Mouse (Mus musculus) liver, postnatal 0 days (tissue): Measurements from ENCODE around the gene Pde6b. TPM values are rescaled to one million over a fixed set of nuclear protein-coding genes. Genes with fewer than 3 reads are reported as not detected.

Experiments
- ATAC-seq: fragments of 200-750 bp; cut with Nextera tagmentation; 2 replicates; pipeline ENCODE4 v1.8.0; 2017; ENCODE audit warnings: mild to moderate bottlenecking, moderate library complexity
- DNase-seq: peaks from one replicate; pipeline ENCODE4 v3.0.0-alpha.2; 2016
- H3K27ac ChIP-seq: fragments of 300-500 bp; sonication (generic); 2 replicates; pipeline ENCODE4 v1.5.1; 2014; ENCODE audit warnings: antibody characterized with exemption, moderate library complexity, mild to moderate bottlenecking, low read depth
- H3K27me3 ChIP-seq: fragments of 300-500 bp; sonication (generic); 2 replicates; pipeline ENCODE4 v1.6.1; 2014; ENCODE audit warnings: low read length, control low read depth, mixed read lengths; ENCODE audit not compliant: insufficient read depth
- H3K36me3 ChIP-seq: fragments of 300-500 bp; sonication (generic); replicated peaks from 2 replicates; pipeline ENCODE4 v1.6.1; 2014; ENCODE audit warnings: mild to moderate bottlenecking, control low read depth, low read length, moderate library complexity, mixed read lengths; ENCODE audit not compliant: insufficient read depth
- H3K4me1 ChIP-seq: fragments of 300-500 bp; sonication (generic); 2 replicates; pipeline ENCODE4 v1.6.1; 2014; ENCODE audit warnings: antibody characterized with exemption, mild to moderate bottlenecking, control low read depth; ENCODE audit not compliant: insufficient read depth
- H3K4me2 ChIP-seq: fragments of 300-500 bp; sonication (generic); 2 replicates; pipeline ENCODE4 v1.6.1; 2014; ENCODE audit warnings: low read depth, mild to moderate bottlenecking, low read length, moderate library complexity, mixed read lengths
- H3K4me3 ChIP-seq: fragments of 300-500 bp; sonication (generic); 2 replicates; pipeline ENCODE4 v1.5.1; 2014; ENCODE audit warnings: low read depth, low read length
- H3K9ac ChIP-seq: fragments of 300-500 bp; sonication (generic); replicated peaks from 2 replicates; pipeline ENCODE4 v1.6.1; 2014; ENCODE audit warnings: mild to moderate bottlenecking, moderate library complexity
- H3K9me3 ChIP-seq: fragments of 300-500 bp; sonication (generic); 2 replicates; pipeline ENCODE4 v1.6.1; 2016; ENCODE audit warnings: mild to moderate bottlenecking, control low read depth, low read length, mixed read lengths
- CTCF ChIP-seq: sonication (generic); IDR thresholded peaks from 2 replicates; pipeline ENCODE4 v1.5.1; 2016; ENCODE audit warnings: antibody characterized with exemption, low read depth
- EP300 ChIP-seq: IDR thresholded peaks from 2 replicates; pipeline ENCODE4 v1.6.1; 2016; ENCODE audit warnings: antibody characterized with exemption, low read depth, mild to moderate bottlenecking
- WGBS: fragments of 180-500 bp; shearing (Covaris S2); extraction: QIAGEN DNeasy Blood & Tissue Kit; methylation state at CpG from one replicate; pipeline ENCODE4 v1.1.7; 2014; ENCODE audit not compliant: insufficient replicate concordance; 5-methylcytosine and 5-hydroxymethylcytosine counted together
- polyA plus RNA-seq: library from polyadenylated mRNA; unstranded; fragments of >200 nt; fragmentation: Nextera tagmentation; extraction: Ambion mirVana; gene quantifications from 2 replicates; pipeline ENCODE4 v1.2.1, GENCODE M21; 2015

Gene Pde6b
- polyA plus RNA-seq, 1 experiment from 2014 or later: 0.15 TPM

DNA sequence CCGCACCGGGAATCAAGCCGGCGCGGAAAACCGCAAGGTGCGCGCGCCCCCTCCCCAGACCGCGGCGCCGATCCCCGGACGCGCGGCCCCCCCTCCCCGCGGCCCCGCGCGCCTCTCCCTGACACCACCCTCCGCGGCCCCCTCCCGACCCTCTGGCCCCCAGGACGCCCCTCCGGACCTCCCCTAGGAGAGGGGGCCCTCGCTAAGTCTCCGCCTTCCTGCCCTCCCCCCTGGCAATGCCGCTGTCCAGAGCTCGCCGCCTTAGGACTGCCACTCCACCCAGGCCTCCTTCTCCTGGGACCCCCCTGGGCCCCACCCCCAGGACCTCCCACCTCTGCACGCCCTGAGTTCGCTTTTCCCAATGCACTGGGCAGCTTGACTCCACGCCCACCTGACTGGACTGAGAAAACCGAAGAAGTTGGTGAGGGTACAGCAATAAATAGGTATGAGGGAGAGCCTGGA lies 20.3 kb upstream of the Pde6b start, which contains the start of gene Gm42517:
Gm42517 (minus strand) TSS at position 52 of the 462 bp plus-strand sequence.
- Histone ChIP-seq H3K9ac (no peak within 1 kb of the TSS), H3K9me3 (no peaks in the 10 kb centered on the region), H3K4me3 (peak within 1 kb of the TSS; percentile 51), H3K4me1 (peaks cover 21% of the 10 kb centered on the region), H3K4me2 (peak within 1 kb of the TSS; percentile 81), H3K27ac (no peak within 1 kb of the TSS), H3K27me3 (peaks cover 77% of the 10 kb centered on the region), H3K36me3 (no peaks in the 10 kb centered on the region)
- no peak for ATAC-seq
- TF ChIP-seq CTCF (no peak), EP300 (no peak)
- 2% methylated on average over 22 of the region's 36 CpGs for WGBS
- no peak for DNase-seq

DNA sequence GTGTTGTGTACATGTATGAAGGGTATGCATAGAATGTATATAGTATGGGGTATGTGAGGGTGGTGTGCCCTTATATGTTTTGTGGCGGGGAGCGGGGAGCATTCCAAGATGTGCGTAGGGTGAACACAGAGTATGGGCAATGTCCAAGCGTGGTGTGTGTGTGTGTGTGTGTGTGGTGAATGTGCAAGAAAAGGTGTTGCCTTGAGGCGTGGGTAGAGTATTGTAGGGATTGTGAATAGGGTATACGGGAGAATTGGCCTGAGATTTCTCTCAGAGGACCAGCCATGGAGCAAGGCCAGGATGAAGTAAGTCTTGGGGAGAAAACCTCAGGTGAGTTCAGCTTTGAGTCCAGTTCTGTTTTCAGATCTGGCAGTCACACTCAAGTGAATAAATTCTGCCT lies 19.7 kb upstream of the Pde6b start:
- no peaks in the 10 kb centered on the region for H3K36me3 ChIP-seq
- H3K4me2 ChIP-seq: peak overlapping the region; percentile 71
- TF ChIP-seq EP300 (no peak), CTCF (no peak)
- no peak overlapping the region for H3K27ac ChIP-seq
- H3K4me3 ChIP-seq: peak overlapping the region; percentile 46
- no peaks in the 10 kb centered on the region for H3K9me3 ChIP-seq
- DNase-seq: no peak
- no peak overlapping the region for H3K9ac ChIP-seq
- peaks cover 77% of the 10 kb centered on the region for H3K27me3 ChIP-seq
- no peak for ATAC-seq
- WGBS: 14% methylated on average over 6 of the region's 6 CpGs
- H3K4me1 ChIP-seq: peaks cover 21% of the 10 kb centered on the region

DNA sequence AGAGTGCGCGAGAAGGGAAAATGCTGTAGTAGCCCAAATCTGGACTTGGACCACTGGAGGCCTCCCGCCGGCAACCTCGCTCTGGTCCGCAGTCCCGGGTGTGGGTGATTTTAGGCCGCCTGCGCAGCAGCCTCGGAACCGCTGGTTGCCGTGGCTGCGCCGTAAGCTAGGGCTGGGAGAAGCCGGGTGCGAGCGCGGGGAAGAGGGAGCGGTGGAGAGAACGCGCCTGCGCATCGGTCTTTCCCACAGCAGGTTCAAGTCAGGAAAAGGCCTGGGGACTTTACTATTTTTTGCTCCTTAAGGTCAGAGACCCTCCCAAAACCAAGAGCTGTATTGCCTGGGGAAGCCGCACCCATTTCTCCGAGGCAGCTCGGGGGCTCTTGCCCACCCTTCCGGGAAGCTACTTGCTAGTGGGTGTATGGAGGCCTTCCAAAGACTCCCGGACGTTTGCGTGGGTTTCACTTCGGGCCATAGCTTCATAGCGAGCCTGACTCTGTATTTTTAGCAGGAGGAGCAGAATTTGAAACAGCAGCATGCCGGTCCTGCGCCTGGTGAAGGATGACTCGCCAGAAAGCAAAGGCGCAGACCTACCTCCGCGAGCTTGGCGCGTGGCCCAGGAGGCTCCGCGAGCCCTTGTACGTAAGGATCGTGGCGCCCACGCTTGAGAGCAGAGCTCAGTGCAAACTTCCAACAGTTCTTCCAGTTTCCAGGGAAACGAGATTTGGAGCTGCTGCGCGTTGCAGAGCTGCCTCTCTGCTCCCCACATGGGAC lies 19.2 kb upstream of the Pde6b start:
- no peak overlapping the region for H3K27ac ChIP-seq
- TF ChIP-seq CTCF (no peak), EP300 (no peak)
- peak overlapping the region; percentile 46 for H3K4me3 ChIP-seq
- peaks cover 73% of the 10 kb centered on the region for H3K27me3 ChIP-seq
- no peaks in the 10 kb centered on the region for H3K36me3 ChIP-seq
- DNase-seq (no peak), ATAC-seq (no peak)
- 1% methylated on average over 49 of the region's 49 CpGs for WGBS
- H3K4me2 ChIP-seq: peak overlapping the region; percentile 71
- H3K9ac ChIP-seq: no peak overlapping the region
- no peaks in the 10 kb centered on the region for H3K9me3 ChIP-seq
- H3K4me1 ChIP-seq: peaks cover 21% of the 10 kb centered on the region

DNA sequence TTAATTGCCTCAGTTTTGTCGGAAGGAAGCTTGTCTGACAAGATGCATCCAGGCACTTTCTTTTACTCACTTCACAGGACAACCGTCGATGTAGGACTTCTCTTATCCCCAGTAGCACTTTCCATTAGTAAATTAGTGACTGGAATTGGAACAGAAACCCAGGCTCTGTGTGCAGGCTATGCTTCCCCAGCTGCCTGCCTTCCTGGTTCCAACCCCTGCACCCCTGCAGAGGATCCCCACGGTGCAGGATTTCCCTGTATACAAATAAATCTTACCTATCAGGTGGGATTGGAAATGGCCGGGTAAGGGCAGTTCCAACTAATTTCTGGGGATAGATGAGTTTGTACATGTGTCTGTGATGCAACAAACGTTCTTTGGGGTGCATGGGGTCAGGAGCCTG lies 18.2 kb upstream of the Pde6b start:
- H3K36me3 ChIP-seq: no peaks in the 10 kb centered on the region
- no peak for TF ChIP-seq EP300
- TF ChIP-seq CTCF: no peak
- peaks cover 21% of the 10 kb centered on the region for H3K4me1 ChIP-seq
- no peaks in the 10 kb centered on the region for H3K9me3 ChIP-seq
- no peak overlapping the region for H3K27ac ChIP-seq
- WGBS: 4% methylated on average over 6 of the region's 6 CpGs
- DNase-seq (no peak), ATAC-seq (no peak)
- H3K4me2 ChIP-seq: no peak overlapping the region
- no peak overlapping the region for H3K4me3 ChIP-seq
- H3K9ac ChIP-seq: no peak overlapping the region
- H3K27me3 ChIP-seq: peaks cover 66% of the 10 kb centered on the region

DNA sequence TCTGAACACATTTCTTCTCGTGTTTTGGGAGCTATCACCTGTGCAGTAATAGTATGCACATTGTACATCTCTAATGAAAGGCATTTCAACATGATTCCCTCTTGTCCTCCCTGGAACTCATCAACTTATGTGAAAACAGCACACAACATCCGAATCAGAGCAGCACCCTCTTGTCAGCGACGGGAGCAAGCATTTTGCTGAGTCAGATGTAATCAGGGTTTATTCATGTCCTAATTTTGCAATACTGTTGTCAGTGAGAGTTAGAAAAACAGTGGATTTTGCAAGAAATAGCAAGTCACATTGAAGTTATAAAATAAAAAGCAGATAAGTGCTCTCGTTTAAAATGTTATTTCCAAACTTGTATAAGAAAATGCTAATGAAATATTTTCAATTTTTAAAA lies 14.1 kb upstream of the Pde6b start:
- TF ChIP-seq EP300: no peak
- no peak for TF ChIP-seq CTCF
- Histone ChIP-seq H3K9ac (no peak overlapping the region), H3K9me3 (no peaks in the 10 kb centered on the region), H3K36me3 (no peaks in the 10 kb centered on the region), H3K27me3 (peaks cover 27% of the 10 kb centered on the region), H3K4me3 (no peak overlapping the region), H3K4me2 (no peak overlapping the region), H3K4me1 (peaks cover 5% of the 10 kb centered on the region; the same call in 1 of the 2 replicates), H3K27ac (no peak overlapping the region)
- no peak for DNase-seq
- no peak for ATAC-seq
- 59% methylated on average over 5 of the region's 5 CpGs for WGBS

DNA sequence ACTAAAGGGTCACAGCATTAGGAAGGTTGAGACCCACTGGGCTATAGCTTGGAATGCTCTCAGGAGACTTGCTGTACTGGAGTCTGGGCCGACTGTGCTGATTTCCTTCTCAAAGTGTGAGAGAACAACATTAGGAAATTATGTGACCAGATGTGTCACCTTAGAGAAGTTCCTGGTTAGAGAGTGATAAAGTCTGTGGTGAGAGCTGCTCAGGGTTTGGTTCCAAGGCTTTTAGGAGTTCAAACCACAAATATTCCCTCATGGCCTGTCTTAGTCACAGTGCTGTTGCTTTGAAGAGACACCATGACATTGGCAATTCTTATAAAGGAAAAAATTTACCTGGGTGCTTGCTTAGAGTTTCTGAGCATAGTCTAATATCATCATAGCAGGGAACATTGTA lies 12.1 kb upstream of the Pde6b start:
- 30% methylated on average over 1 of the region's 1 CpGs for WGBS
- H3K4me3 ChIP-seq: no peak overlapping the region

More for the DNA sequence above, 12.1 kb upstream of the Pde6b start:
- Histone ChIP-seq H3K4me2 (no peak overlapping the region), H3K4me1 (no peaks in the 10 kb centered on the region), H3K36me3 (no peaks in the 10 kb centered on the region), H3K27ac (no peak overlapping the region), H3K27me3 (peaks cover 8% of the 10 kb centered on the region; the same call in 1 of the 2 replicates), H3K9ac (no peak overlapping the region), H3K9me3 (no peaks in the 10 kb centered on the region)
- ATAC-seq (no peak), DNase-seq (no peak)
- no peak for TF ChIP-seq EP300
- no peak for TF ChIP-seq CTCF
